Mouse (Mus musculus) frontal cortex, adult 2 months (tissue): Measurements from ENCODE around the gene Adam30. TPM values are rescaled to one million over a fixed set of nuclear protein-coding genes. Genes with fewer than 3 reads are reported as not detected.
A peak's percentile ranks its signal among the peaks of the same experiment; 100 is the strongest.
"Not testable (repeated sequence)": the region's sequence is repeated elsewhere in the genome, so short reads cannot be mapped to it uniquely, and the experiment has no call there.

Experiments
- DNase-seq, 2 experiments: peaks; one replicate each; pipeline ENCODE4 v3.0.0; 2022; ENCODE audit warnings: low spot score in 1 of 2; ENCODE audit errors: extremely low spot score in 1 of 2
- polyA plus RNA-seq: library from polyadenylated mRNA; depleted of rRNA; stranded (reverse); fragments of >200 nt; gene quantifications from 2 replicates; pipeline ENCODE4 v1.2.3, GENCODE M21; 2012; rRNA removed

Gene Adam30
- not detected in 2 replicates for polyA plus RNA-seq

GRCm38 (mm10) chr3:98160330-98160729 lies at the start of gene Adam30:
Gene Adam30, plus strand, starts transcription at chr3:98160630.
- no peak for DNase-seq

GRCm38 (mm10) chr3:98118252-98118651 lies 42.2 kb upstream of the Adam30 start:
- DNase-seq = no peak

DNA sequence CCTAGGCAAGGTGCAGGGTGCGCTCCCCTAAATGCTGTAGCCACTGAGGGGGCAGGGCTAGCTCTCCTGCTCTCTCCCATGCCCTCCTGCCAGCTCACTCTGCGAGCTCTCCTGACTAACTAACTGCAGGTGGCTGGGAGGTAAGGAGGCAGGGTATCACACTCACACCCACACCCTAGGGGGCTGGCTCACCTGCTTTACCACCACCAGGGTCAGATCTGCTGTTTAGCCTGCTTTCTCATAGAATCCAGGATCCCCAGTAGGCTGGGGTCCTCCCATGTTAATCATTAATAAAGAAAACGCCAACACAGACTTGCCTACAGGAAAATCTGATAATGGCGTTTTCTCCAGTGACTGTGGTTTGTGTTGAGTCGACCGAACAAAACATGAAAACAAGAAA lies 41.1 kb upstream of the Adam30 start:
- no peak for DNase-seq

DNA sequence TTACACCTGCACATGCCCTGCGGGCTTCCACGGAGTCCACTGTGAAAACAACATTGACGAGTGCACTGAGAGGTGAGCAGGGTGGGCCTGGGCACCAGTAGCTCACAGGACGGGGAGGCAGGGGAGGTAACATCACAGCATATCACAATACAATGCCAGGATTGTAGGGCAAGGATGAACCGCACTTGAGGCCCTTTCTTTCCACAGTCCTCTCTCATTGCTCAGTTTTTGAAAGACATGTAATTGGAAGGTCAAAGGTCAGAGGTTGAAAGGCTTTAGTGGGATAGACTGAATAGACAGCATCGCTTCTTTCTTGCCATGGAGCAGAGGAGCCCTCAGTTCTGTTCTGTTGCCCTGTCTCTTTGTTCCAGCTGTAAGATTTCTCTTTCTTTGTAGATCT lies 39.5 kb upstream of the Adam30 start:
- DNase-seq = no peak

- DNase-seq = no peak
These were observed 32.7 kb upstream of the Adam30 start for GRCm38 (mm10) chr3:98127775-98128174.

- no peak for DNase-seq
These were observed 31.7 kb upstream of the Adam30 start for GRCm38 (mm10) chr3:98128716-98129115.

DNA sequence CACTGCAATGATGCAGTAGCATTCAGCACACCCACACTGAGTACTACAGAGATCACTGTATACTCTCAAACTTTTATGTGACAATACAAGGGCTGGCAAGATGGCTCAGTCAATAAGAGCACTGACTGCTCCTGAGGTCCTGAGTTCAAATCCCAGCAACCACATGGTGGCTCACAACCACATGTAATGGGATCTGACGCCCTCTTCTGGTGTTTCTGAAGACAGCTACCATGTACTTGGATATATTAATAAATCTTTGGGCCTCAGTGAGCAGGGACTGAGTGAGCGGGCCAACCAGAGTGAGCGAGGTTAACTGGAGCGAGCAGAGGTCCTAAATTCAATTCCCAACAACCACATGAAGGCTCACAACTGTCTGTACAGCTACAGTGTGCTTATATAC lies 28.3 kb upstream of the Adam30 start:
- DNase-seq = not testable (repeated sequence)

DNA sequence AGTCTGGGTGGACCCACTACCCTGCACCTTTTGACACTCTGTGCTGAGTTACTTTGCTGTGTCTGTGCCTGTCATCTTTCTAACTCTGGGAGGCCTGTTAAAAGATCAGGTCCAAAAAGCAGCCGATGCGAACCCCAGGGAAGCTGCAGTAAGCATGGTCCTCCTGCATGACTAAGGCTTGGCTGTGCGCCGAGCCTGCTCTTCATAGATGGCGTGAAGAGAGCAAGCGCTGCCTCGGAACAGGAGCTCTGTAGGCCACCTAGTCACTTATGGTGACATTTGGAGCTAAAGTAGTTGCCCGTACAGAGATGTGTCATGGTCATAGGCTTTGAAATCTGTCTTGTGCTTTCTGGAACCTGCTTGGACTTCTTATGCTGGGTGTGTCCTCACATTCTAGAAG lies 27.8 kb upstream of the Adam30 start:
- DNase-seq = peak in 1 of 2 experiments; percentile 13

DNA sequence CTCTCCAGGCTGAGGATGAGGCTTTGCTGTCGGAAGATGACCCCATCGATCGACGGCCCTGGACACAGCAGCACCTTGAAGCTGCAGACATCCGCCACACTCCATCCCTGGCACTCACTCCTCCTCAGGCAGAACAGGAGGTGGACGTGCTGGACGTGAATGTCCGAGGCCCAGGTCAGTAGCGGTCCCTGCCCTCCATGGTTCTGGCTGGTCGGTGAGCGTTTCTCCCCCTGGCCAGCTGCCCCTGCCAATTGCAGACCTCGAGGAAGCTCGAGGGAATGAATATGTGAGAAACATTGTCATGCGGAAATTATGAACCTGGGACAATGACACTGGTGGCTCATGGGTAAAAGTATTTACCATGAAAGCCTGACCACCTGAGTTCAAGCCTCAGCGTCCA lies 19.0 kb upstream of the Adam30 start:
- no peak for DNase-seq

GRCm38 (mm10) chr3:98142862-98143261 lies 17.6 kb upstream of the Adam30 start:
- no peak for DNase-seq

DNA sequence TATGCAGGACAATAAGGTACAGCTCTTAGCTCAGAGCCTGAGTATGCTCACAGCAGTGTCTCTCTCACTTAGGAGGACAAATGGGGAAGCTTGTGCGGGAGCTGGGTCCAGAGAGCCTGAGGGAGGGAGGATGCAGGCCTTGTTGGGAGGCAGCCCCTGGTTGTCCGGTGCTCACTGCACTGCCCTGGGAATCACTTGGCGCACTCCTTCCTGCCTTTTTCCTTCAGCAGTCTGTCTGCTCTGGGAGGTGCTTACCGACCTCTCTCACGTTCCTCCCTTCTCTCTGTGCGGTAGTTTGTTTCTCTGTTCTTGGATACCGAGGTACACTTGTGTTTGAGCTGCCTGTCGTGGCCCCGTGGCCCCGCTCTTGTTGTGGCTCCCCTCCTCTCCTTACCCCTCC lies 15.2 kb upstream of the Adam30 start:
- DNase-seq = no peak

DNA sequence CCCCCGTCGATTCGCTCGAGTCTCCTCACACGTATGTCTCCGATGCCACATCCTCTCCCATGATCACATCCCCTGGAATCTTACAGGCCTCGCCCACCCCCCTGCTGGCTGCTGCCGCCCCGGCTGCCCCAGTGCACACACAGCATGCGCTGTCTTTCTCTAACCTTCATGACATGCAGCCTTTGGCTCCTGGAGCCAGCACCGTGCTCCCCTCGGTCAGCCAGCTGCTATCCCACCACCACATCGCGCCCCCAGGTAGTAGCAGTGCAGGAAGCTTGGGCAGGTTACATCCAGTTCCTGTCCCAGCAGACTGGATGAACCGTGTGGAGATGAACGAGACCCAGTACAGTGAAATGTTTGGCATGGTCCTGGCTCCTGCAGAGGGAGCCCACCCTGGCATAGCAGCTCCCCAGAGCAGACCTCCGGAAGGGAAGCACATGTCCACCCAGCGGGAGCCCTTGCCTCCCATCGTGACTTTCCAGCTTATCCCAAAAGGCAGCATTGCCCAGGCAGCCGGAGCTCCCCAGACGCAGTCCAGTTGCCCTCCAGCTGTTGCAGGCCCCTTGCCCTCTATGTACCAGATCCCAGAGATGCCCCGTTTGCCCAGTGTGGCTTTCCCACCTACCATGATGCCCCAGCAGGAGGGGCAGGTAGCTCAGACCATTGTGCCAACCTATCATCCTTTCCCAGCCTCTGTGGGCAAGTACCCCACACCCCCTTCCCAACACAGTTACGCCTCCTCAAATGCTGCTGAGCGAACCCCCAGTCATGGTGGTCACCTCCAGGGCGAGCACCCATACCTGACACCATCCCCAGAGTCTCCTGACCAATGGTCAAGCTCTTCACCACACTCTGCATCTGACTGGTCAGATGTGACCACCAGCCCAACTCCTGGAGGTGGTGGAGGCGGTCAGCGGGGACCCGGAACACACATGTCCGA lies 13.7 kb upstream of the Adam30 start:
- no peak for DNase-seq

DNA sequence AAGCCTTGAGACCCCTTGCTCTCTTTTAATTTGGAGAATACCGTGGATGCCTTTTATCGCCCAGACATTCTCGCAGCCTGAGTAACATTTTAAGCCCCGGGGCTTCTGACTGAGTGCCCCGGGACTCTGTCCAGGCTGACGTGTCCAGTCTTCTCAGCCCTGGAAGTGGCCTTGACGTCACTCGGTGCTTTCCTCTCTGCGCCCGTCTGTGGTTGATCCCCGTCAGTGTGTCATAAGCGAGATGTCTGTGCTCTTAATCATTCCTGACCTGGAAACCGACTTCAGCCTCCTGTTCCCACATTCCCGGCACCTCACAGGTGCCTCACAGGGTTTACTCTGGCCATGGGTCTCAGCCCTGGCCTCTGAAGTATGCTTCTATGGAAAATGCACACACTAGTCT lies 12.7 kb upstream of the Adam30 start:
- no peak for DNase-seq

- no peak for DNase-seq
These were observed 10.5 kb upstream of the Adam30 start for GRCm38 (mm10) chr3:98149881-98150280.

GRCm38 (mm10) chr3:98151016-98151415 lies 9.4 kb upstream of the Adam30 start:
- no peak for DNase-seq

DNA sequence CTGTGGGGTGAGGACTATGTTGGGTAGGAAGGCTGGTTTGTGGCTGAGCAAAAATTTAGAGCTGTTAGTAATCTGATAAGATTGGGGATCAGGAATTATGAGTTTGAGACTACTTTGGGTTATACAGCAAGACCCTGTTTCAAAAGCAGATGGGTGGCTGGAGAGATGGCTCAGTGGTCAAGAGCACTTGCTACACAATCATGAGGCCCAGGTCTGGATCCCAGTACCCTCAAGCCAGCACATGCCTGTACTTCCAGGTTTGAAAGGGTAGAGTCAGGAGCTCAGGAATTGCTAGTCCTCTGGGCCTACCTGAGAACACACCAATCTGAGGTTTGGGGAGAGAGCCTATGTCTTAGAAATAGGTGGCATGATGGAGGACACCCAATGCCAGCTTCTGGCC lies 7.0 kb upstream of the Adam30 start:
- no peak for DNase-seq

DNA sequence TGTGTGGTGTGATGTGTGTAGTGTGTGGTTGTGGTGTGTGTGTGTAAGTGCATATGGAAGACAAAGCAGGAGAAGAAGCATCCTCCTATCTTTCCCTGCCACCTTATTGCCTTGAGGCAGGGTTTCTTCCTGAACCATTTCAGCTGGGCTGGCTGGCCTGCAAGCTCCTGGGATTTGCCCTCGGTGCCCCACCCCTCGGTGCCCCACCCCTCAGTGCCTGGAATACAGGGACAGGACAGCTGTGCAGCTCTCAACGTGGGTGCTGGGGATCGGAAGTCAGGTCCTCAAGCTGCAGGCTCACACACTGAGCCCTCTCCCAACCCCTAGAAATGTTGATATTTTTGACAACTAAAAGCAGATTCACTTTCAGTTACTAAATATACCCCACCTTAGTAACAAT lies 4.3 kb upstream of the Adam30 start:
- no peak for DNase-seq

- no peak for DNase-seq
These were observed 3.4 kb upstream of the Adam30 start for GRCm38 (mm10) chr3:98157073-98157472.

GRCm38 (mm10) chr3:98157585-98157984 lies 2.8 kb upstream of the Adam30 start:
- no peak for DNase-seq

GRCm38 (mm10) chr3:98158646-98159045 lies 1.8 kb upstream of the Adam30 start:
- DNase-seq = no peak

DNA sequence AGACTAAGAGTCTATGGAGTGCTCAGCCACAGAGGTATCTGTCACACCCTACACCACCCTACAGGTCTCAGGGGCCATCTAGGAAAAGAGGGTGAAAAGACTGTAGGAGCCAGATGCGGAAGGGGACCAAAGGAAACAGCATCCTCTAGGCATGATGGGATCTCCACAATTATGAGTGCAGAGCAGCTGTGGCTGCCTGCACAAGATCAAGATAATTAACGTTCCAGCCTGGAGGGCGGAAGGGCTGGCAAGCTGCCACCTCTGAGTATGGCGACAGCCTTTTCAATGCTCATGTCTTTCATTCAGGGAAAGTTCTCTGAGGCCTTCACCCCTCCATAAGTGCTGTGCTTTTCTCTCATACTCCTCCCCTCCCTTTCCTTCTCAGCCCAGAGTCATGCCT lies 1.1 kb upstream of the Adam30 start:
- DNase-seq = no peak

GRCm38 (mm10) chr3:98178340-98178739 lies 17.9 kb downstream of the Adam30 start:
- DNase-seq = peak; percentile 11 to 60
